Mouse (Mus musculus) urinary bladder, postnatal 25 days (tissue): ENCODE data around the gene Gm42688.

Experiments
- DNase-seq: peaks from one replicate; pipeline ENCODE4 v3.0.0; 2022; ENCODE audit warnings: low spot score

The Gm42688 gene

DNA sequence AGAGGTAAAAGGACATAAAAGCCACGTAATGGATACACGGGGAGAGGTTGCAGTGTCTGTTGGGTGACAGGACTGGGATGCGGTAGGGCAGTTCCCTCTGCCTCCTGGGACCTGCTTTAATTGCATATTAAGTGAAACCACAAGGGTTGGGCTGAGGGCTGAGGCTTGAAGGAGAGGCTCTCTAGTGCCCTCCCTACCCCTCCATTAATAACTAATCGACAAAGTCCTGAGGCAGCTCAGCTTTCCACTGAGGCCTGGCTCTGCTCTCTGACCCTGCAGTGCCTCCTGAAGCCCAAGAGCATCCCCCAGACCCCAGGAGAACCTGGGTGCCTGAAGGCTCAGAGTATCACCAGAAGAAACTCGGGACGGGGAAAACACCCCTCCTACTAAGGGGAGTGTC is 16.9 kb upstream of the Gm42688 start:
- no peak for DNase-seq

DNA sequence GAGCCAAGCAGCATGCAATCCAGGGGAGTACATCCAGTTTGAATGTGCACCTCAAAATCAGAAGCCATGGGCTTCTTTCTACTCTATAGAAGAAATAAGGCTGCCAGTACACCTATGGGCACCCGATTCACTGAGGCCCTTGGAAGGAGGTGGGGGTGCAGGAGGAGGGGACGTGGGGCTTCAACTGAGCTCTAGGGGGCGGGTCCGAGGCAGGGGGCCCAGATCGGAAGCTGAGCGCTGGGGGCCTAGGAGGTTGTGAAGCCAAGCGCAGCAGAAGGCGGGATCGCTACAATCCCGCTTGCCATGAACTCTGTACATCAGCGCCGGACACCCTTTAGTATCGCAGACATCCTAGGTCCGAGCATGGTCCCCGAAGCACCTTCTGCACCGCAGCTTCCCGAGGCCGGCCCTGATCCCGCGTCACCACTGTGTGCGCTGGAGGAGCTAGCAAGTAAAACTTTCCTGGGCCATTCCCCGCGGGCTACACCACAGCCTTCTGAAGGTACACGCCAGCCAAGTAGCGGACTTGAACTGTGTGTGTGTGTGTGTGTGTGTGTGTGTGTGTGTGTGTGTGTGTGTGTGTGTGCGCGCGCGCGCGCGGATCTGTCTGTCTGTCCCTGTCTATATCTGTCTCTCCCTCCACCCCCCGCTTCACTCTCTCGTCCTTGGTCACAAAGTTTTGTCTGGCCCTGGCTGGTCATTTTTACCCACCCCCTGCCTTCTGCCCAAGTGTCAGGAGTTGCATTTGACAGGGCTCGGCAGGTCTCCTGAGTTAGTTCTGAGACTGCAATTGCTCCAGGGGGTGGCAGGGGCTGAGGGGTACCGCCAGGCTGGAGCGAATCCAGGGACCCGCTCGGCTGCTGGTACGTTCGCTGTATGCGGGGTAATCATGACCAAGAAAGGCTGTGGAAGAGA is 15.0 kb upstream of the Gm42688 start, which contains the start of gene Lbx2:
Gene Lbx2, plus strand, starts transcription at position 247 of the 915 bp plus-strand sequence.
- no peak for DNase-seq

DNA sequence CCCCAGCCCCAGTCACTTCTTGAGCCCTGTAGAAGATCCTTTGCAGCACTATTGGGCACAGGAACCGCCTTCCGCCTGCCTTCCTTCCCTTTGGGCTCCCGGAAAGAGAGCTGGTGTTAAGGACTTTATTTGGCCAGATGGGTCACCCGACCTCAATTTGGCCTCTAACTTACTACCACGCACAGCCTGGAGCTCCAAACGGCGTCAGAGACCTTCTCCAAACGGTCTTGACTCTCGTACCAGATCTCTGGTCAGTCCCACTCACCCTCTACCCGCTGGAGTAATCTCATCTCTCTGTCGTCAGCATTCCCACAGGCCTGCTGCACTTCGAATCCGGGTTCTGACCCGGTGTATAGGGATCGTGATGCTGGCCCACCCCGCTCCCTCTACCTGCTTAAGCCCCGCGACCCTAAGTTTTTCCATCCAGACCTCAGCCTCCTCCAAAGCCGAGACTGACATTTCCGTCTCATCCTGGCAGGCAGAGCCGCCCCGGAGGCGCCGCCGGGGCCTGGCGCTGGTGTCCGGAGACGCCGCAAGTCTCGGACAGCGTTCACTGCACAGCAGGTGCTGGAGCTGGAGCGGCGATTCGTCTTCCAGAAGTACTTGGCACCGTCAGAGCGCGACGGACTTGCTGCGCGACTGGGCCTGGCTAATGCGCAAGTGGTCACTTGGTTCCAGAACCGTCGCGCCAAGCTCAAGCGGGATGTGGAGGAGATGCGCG is 14.1 kb upstream of the Gm42688 start:
- no peak for DNase-seq

DNA sequence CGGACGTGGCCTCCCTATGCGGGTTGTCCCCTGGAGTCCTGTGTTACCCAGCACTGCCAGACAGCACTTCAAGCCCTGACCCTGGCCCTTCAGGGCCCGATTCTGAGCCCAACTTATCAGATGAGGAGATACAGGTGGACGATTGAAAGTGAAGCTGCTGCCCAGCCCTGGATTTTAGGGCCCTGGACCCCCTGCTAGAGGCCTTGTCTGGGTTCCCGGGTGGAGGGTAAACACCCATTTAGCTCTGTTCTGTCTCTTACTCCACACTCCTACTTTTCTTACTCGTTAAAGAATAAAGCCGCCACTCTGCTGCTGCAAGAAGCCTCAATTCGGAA is 13.5 kb upstream of the Gm42688 start:
- no peak for DNase-seq

DNA sequence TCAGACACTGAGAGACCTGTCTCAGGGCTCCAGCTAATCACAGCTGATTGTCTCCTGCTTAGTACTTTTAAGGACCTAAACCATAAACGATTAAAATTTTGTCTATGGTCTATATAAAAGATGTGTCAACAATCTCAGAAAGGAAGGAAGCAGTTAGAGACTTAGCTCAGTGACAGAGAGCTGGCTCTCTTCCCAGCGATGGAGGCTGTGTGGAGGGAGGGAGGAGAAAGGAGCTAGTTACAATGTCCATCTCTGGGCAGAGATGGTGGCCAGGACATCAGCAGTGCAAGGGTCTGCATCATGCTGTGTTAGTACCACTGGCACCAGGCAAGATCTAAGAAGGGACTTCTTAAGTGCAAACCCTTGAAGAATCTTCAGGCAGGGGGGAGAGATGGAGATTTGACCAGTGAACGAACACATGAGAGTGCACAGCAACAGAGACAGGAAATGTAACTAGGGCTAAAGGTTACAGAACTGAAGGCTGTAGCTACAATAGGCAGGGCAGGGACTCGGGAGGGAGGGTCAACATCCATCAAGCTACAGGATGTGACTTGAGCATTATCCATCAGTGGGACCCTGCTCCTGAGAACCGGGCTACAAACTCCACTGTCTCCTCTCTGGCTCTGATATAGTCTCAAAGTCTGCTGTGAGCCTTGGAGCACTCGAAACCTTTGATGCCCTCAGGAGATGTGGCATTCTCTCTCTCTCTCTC is 8.8 kb upstream of the Gm42688 start:
- DNase-seq = no peak

DNA sequence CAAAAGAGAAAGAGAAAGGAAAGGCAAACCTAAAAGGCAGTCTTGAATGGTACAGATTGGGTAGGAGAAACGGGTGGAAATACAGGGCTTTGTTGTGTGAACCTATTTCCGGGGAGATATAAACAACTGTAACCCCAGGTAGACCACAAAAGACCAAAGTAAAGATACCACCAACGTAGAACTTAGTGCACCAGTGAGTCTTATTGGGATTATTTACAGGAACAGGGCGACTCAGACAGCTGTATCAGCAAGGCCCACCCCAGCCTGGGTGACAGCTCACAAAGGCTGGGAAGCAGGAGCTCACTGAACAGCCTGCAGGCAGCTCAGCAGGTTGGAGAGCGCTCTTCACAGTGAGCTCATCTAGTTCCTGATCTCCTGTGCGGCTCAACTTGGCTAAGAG is 5.4 kb upstream of the Gm42688 start:
- no peak for DNase-seq

DNA sequence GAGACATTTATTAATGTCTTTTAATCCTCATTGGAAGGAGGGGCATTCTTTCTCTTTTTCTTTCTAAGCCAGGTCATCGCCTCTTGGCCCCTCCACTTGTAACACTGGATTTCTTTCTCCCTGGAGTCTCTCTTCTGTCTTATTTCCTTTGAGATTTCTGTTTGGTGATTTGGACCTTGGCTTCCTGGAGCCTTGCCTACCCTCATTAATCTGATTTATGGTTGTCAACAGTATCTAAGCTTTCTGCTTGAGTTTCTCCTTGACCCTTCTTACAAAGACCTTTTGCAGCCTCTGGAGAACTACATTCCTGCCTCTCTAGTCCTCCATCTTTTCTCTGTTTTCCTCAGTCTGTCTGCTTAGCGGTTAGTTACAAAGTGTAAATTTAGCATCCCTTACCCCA is 3.0 kb upstream of the Gm42688 start:
- DNase-seq = no peak

DNA sequence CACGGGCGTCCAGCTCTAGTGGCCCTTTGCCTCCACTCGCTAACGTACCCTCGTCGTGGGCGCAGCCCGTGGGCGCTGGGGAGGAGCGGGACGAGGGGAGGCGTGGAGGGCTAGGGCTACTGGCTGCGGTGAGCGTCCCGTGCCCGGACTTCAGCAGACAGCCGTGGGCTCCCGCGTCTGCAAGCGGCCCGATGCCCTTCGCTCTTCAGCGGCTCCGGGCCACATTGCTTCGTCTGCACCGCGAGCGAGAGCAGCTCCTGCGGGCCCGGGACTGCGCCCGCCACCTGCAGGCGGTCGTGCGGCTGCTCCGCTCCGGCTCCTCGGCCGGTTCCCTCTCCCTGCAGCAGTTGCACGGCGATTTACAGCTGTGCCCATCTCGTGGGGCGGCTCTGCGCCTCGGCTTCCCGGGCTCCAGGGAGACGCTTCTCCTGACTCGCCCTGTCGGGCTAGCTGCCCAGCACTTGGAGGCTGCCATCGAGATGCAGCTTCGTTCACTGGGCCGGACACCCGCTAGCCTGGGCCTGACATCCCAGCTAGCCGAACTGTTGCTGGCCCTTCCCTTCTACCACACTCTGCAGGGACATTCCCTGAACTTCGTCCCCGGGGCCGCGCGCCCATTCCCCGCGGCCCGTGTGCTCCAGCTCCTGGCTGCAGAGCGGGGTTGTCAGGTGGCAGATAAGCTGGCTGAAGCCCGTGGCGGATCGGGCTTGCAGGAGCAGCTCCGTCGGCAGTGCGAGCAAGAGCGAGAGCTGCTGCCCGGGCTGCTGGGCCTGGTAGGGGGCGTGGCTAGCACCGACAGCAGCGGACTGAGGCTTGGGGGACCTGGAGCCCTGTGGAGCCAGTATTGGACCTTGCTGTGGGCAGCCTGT is 505 bp downstream of the Gm42688 start:
- DNase-seq = peak; percentile 55

DNA sequence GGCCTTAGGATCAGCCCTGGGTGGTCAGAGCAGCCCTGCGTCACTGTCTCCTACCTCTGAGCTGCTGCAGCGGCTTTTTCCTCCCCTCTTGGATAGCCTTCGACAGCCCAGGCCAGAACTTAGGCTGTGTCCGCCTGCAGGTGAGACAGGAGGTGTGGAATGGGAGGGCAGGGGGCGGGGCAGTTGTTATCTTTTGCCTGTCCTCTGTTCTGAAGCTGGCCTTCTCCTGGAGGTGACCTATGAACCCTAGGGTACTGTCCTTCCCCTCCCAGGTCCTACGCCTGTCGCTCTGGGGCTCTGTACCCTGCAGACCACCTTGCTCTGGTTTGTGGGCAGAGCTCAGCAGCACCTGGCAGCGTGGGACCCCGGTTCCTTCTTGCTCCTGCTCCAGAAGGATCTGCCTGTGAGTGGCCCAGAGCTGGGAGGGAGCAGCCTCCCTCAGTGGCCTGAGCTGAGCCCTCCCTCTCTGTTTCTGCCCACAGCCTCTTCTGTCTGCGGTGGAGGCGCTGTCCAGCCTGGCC is 1.8 kb downstream of the Gm42688 start:
- no peak for DNase-seq

DNA sequence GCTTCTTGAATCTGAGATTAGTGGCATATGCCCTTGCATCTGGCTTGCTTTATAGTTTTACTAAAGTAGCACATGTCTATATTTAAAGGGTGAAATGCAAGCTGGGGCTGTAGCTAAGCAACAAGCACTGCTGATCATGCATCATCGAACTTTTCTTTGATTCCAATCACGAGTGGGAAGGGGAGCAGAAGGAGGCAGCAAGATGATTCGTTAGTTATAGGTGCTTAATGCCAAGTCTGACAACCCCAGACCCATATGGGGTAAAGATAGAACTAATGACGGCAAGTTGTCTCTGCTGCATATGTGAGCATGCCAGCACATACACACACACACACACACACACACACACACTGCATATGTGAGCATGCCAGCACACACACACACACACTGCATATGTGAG is 2.7 kb downstream of the Gm42688 start:
- no peak for DNase-seq

DNA sequence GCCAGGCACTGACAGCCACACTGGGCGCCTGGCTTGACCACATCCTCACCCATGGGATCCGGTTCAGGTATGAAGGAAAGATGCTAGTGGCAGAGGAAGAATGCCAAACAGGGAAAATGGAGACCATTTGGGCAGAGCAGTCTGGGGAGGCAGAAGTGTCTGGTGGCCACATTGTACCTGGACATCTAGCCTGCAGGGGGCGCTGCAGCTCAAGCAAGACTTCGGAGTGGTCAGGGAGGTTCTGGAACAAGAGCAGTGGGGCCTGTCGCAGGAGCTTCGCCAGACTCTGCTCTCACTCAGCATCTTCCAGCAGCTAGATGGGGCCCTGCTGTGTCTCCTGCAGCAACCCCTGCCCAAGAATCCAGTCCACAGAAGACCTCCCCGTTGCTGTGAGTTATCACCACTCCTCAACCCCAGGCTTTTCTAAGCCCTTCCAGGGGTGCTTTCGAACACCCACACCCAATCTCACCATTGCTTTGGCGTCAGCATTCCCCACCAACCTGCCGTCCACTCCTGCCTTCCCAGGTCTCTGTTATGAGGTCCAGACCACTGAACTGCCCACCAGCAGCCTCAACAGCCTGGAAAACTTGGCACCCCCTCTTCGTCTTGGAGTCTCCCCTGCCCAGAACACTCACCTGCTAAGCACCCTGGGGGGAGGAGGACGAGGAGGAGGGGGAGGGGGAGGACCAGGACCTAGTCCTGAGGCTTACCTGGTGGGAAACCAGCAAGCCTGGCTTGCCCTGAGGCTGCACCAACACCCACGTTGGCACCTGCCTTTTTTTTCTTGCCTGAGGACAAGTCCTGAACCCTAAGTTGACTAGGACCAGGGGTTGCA is 6.4 kb downstream of the Gm42688 start:
- peak; percentile 70 for DNase-seq

DNA sequence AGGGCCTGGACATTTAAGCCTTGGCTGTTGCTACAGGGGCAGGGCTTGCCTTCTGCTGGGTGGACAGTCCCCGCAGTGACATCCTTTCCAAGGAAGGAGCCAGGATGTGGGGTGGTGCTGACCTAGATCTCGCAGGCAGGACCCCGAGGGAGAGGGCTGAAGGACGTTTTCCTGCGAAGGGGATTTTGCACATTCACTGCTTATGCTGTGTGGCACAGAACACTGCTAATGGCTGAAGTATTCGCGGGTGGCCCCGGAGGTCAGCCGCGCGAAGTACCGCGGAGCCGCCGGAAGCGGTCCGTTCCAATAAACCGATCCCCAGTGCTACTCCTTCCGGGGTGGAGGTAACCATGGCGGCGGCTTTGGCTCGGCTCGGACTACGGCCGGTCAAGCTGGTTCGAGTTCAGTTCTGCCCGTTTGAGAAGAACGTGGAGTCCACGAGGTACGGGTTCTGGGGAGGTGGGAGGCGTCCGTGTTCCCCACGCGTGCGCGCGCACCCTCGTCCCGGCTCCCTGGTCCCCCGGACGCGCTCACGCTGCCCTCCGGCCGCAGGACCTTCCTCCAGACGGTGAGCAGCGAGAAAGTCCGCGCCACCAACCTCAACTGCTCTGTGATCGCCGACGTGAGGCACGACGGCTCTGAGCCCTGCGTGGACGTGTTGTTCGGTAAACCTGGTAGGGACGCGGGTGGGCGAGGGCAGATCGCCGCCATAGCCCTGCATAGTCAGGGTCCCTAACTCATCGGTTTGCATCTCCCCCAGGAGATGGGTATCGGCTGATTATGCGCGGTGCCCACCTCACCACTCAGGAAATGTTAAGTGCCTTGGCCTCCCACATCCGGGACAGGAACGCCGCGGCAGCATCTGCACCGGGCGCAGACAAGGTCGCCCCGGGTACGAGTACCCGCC is 7.6 kb downstream of the Gm42688 start, which contains the start of gene Mrpl53:
Gene Mrpl53, plus strand, starts transcription at position 279 of the 907 bp plus-strand sequence.
- peak; percentile 81 for DNase-seq

DNA sequence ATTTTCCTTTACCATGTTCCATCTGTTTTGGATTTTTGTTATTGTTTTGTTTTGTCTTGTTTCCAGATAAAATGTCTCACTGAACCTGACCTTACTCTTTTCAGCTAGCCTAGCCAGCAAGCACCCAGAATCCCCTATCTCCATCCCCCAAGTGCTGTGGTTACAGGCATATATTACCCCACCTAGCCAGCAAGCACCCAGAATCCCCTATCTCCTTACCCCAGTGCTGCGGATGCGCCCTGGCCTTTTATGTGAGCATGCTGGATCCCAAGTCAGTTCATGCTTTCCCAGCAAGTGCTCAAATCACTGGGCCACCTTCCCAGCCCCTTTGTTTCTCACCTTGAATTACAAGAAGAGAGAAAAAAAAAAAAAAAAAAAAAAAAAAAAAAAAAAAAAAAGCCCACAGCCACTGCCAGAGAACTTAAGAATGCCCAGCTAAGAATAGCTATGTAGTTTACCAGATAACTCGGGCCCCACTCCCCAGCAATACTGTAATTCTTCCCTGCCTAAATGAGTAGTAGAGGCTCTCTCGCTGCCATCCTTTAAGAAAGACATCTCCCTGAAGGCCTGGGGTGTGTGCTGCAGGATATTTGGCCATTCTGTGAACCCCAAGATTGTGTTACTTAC is 10.2 kb downstream of the Gm42688 start:
- no peak for DNase-seq

DNA sequence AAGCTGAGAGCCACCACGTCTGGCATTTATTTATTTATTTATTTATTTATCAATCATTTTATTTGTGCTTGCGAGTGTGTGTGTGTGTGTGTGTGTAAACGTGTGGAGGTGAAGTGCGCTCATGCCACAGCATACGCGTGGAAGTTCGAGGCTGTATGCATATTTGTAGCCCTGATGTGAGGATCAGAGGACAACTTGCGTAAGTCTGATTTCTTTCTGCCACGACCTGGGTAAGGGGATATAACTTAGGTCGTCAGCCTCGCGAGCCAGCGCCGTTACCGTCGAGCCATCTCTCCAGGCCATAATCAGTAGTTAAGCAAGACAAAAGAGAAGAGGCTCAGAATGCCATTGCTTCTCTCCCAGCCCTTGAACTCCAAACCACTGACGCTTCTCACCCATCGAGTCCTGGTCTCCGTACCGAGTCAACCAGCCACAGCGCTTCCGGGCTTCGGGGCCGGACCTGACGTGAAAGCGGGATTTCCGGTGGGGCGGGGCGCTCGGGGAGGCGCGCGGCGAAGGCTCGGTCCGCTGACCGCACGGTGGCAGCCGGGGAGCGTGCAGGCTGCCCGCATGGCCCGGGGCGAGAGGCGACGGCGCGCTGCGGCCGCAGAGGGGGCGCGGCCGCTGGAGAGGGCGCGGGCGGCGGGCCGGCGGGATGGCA is 13.7 kb downstream of the Gm42688 start, which contains the start of gene Mogs:
Gene Mogs, plus strand, starts transcription at position 486 of the 661 bp plus-strand sequence.
- peak; percentile 95 for DNase-seq

DNA sequence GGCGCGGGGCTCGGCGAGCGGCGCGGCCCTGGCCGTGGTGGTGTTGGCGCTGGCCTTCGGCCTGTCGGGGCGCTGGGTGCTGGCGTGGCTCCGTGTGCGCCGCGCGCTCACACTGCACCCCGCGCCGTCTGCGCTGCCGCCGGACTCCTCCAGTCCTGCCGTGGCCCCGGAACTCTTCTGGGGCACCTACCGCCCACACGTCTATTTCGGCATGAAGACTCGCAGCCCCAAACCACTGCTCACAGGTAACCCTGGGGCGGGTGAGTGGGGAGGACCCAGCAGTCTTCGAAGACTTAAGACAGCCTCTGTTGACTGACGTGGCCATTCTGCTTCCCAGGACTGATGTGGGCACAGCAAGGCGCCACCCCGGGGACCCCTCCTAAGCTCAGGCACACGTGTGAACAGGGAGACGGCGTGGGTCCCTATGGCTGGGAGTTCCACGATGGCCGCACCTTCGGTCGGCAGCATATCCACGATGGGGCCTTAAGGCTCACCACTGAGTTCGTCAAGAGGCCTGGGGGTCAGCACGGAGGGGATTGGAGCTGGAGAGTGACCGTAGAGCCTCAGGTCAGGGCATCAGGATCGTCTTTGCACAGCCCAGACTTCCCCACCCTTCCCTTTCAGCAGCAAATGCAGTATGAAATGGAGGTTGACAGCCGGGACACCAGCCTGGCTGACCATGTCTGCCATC is 14.4 kb downstream of the Gm42688 start:
- no peak for DNase-seq

DNA sequence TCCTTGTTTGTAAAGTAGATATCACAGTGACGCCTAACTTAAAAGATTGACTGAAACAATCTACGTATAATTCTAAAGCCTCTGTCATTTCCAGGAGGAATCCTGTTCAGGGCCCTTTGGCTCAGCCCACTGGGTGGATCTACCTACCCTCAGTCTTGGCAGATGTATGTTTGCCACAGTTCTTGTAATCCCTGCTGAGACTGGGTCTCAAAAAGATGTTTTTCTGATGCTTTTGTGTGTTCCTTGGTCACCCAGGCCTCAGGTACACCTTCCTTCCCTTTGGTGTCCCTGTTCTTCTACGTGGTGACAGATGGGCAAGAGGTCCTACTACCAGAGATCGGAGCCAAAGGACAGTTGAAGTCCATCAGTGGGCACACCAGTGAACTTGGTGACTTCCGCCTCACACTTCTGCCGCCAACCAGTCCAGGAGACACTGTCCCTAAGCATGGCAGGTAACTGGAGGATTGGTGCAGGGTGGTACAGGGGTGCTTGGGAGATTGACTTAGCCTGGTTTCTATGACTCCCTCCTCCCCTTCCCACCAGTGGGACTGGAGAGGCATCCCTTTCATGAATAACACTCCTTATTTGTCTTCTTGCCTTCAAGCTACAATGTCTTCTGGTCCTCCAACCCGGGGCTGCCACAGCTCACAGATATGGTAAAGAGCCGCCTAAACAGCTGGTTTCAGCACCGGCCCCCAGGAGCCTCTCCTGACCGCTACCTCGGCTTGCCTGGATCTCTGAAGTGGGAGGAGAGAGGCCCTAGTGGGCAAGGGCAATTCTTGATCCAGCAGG is 15.2 kb downstream of the Gm42688 start:
- DNase-seq = no peak

DNA sequence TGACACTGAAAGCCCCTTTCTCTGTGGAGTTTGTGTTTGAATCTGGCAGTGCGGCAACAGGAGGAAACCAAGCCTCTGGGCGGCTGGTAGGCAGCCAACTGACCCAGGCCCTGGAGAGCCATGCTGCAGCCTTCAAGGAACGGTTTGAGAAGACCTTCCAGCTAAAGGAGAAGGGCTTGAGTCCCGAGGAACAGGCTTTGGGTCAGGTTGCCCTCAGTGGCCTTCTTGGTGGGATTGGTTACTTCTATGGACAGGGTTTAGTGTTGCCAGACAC is 15.7 kb downstream of the Gm42688 start:
- DNase-seq = no peak
